Mouse (Mus musculus) erythroblast, embryonic 14.5 days (primary cell): Measurements from ENCODE around the gene Birc2.

ENCODE experiments used
- GATA1 ChIP-seq: IDR thresholded peaks from 2 replicates; pipeline ENCODE4 v1.6.1; 2012; ENCODE audit warnings: low read length, inconsistent platforms, mixed read lengths
- TAL1 ChIP-seq: IDR thresholded peaks from 3 replicates; pipeline ENCODE4 v1.6.1; 2012; ENCODE audit warnings: low read length, inconsistent platforms, mixed read lengths

GRCm38 (mm10) chr9:7772361-7772760, 64.5 kb downstream of the Birc2 start:
- TF ChIP-seq TAL1 = no peak
- no peak for TF ChIP-seq GATA1
